Mouse (Mus musculus): ENCODE measurements around the gene Rad51b.

GRCm38 (mm10) chr12:79663131-79663892 lies 366.2 kb downstream of the Rad51b start:
- TF ChIP-seq CTCF (conservative IDR thresholded peaks at IDR 0.05; ENCODE audit: low read length) (no peak), NANOG (IDR thresholded peaks at IDR 0.05; ENCODE audit: borderline replicate concordance, low read length) (no peak)

All from E14TG2a.4 (cell line).